Mouse (Mus musculus) left cerebral cortex, postnatal 36 days (tissue): ENCODE measurements at regions not wholly inside any gene's neighbourhood (a gene's known extent, or its start where the extent isn't known, plus 50 kb on each side); places are given as distances from the start of the nearest gene placed in this dataset.

Experiments used
- DNase-seq, 2 experiments: peaks; one replicate each; pipeline ENCODE4 v3.0.0; 2021 to 2022; ENCODE audit warnings: low spot score in 2 of 2, mixed read lengths in 1 of 2
- intact Hi-C: fragments of 180-260 bp; cut with DNase I; formaldehyde crosslinking; loops from one replicate; pipeline ENCODE4 v1.15.1; 2025

DNA sequence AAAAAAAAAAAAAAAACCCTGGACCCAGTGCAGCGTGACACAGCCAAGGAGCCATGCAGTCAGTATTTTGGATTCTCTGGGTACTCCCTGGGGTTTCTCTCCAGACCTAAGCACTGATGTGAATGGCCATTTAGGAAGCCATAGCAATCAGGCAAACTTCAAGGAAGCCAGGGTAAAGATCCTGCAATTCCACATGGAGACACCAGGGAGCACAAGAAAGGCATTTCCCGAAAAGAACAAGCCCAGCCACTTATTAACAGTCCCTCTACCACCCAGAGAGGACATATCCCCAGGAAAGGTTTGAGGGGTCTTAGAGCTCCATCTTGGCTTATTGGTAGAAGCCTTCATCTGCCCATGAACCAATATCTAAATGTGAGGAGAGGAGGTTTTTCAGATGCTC is 68.3 kb upstream of the Cdh5 start:
- intact Hi-C loops = loop anchor here (1.0 kb wide), 1 partner anchor 18 kb away; no protein-coding TSS in a partner anchor
- DNase-seq = no peak

DNA sequence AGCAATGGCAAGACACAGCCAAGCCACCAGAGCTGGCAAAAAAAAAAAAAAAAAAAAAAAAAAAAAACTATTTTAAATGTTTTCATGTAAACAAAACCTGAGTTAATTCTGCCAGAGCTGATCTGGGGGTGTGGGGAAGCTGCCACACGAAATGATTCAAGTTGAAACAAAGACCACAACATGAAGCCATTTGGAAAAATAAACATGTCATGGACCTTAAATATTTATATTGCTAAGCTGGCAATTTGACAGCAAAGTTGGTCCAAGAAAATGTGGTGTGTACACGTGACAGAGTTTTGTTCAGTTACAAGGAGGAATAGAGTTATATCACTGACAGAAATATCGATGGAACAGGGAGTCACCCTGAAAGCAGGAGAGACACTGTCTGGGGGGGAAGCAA is 67.1 kb upstream of the Cdh5 start:
- no peak for DNase-seq
- intact Hi-C loops = no loop called here

GRCm38 (mm10) chr8:104036580-104037477 is 64.6 kb upstream of the Cdh5 start:
- no peak for DNase-seq
- intact Hi-C loops = no loop called here

- DNase-seq = peak; percentile 30 to 39
- intact Hi-C loops = no loop called here
Measured at GRCm38 (mm10) chr8:104037611-104038010, 63.8 kb upstream of the Cdh5 start.

- no peak for DNase-seq
- intact Hi-C loops = no loop called here
Measured at GRCm38 (mm10) chr8:104039526-104039925, 61.9 kb upstream of the Cdh5 start.

DNA sequence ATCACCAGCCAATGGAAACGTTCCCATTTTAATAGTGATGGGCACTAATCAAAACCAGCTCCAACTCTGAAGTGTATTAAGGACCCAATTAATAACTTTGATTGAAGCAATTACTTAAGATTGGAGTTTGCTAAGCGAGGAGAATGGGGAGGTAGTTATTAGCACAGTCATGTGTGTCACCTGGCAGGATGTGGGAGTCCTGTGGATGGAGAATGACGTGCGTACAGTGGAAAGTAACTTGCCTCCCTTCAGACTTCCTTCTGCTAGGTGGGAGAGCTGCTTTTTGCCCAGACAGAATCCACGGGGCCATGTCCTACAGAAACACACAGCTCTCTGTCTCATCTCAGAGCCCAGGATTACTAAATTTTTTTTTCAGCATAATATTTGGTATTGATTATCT is 59.9 kb upstream of the Cdh5 start:
- intact Hi-C loops = no loop called here
- no peak for DNase-seq

- no peak for DNase-seq
- intact Hi-C loops = no loop called here
Measured at GRCm38 (mm10) chr8:104042434-104042833, 59.0 kb upstream of the Cdh5 start.

GRCm38 (mm10) chr8:104048037-104048436 is 53.4 kb upstream of the Cdh5 start:
- intact Hi-C loops = loop anchor here (5.0 kb wide), 1 partner anchor 1261 kb away; the partner anchor contains the start of gene Cdh11
- DNase-seq = peak; percentile 60 to 70

DNA sequence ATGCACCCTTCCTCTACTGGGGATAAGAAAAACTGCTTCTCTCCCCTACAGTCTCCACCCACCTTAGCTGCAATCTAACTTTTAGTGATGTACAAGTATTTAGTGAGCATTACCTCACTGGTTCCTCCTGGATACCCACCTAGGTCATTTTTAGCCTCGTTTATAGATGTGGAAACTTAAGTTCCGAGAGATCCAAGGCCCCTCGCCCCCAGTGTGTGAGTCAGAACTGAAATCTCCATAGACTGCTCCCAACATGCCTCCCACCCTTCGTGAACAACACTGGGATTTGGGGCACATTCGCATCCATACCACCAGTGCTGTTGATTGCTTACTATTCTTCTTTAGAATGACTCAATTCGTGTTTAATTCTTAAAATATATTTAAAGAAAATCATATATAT is 52.2 kb upstream of the Cdh5 start:
- DNase-seq = peak; percentile 43 to 55
- intact Hi-C loops = loop anchor here (5.0 kb wide), 1 partner anchor 1262 kb away; the partner anchor contains the start of gene Cdh11

- DNase-seq = peak; percentile 68 to 76
- intact Hi-C loops = loop anchor here (1.0 kb wide), 1 partner anchor 18 kb away; no protein-coding TSS in a partner anchor
Measured at GRCm38 (mm10) chr8:104050694-104051539, 50.5 kb upstream of the Cdh5 start.

DNA sequence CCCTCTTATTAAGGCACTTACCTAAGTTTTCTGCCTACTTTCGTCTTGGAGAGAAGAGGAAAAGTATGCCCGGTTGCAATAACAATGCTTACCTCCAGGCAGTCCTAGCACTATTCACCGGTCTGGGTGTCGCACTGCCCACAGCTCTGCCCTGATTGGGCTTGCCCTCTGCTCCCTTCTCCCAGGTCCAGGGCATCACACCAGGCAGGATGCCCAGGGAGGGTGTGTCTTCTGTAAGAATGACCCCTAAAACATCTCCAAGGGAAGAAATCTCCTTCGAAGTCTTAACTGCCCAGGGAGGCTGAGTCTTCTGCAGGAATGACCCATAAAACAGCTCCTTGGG is 49.9 kb upstream of the Cdh5 start:
- intact Hi-C loops = loop anchor here (1.0 kb wide), 1 partner anchor 18 kb away; no protein-coding TSS in a partner anchor
- no peak for DNase-seq
